Mouse (Mus musculus): ENCODE measurements at regions not wholly inside any gene's neighbourhood (a gene's known extent, or its start where the extent isn't known, plus 50 kb on each side); places are given as distances from the start of the nearest gene placed in this dataset.

DNA sequence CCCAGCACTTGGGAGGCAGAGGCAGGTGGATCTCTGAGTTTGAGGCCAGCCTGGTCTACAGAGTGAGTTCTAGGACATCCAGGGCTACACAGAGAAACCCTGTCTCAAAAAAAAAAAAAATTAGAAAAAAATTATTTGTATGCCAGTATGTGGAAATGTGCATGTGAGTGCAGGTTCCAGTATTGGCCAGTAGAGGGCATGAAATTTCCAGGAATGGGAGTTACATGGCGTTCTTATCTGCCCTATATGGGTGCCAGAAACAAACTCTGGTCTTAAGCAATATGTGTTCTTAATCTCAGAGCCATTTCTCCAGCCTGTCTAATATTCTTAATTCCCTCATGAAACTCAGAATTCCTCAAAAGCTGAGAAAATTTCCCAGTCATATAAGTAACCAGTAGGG is 113.7 kb upstream of the Pard3b start:
- 89% methylated on average over 1 of the region's 1 CpGs for WGBS
- Histone ChIP-seq H3K4me3 (replicated peaks; ENCODE audit: low read length) (no peak overlapping the region), H3K27ac (no peak overlapping the region), H3K4me2 (replicated peaks) (no peak overlapping the region), H3K4me1 (replicated peaks; ENCODE audit: control insufficient read depth, insufficient read depth, low read length) (peaks cover 4% of the 10 kb centered on the region), H3K27me3 (ENCODE audit: control insufficient read depth, insufficient read depth, low read length) (no peaks in the 10 kb centered on the region), H3K36me3 (replicated peaks; ENCODE audit: control insufficient read depth, insufficient read depth) (no peaks in the 10 kb centered on the region), H3K9me3 (ENCODE audit: control insufficient read depth, low read length) (no peaks in the 10 kb centered on the region), H3K9ac (no peak overlapping the region)
- no peak for ATAC-seq (ENCODE audit: low FRiP score)
- no peak for DNase-seq (ENCODE audit: low spot score)

DNA sequence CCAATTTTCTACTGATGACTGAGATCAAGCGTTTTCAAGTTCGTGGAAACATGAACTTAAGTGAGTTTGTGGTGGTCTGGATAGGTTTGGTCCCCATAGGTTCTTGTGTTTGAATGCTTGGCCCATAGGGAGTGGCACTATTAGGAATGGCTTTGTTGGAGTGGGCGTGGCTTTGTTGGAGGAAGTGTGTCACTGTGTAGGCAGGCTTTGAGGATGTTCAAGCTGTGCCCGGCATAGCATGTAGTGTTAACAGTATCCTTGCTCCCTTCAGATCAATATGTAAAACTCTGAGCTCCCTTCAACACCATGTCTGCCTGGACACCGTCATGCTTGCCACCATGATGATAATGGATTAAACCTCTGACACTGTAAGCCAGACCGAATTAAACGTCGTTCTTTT is 112.7 kb upstream of the Pard3b start:
- Histone ChIP-seq H3K4me2 (replicated peaks) (no peak overlapping the region), H3K4me3 (replicated peaks; ENCODE audit: low read length) (no peak overlapping the region), H3K27ac (no peak overlapping the region), H3K9me3 (ENCODE audit: control insufficient read depth, low read length) (no peaks in the 10 kb centered on the region), H3K27me3 (ENCODE audit: control insufficient read depth, insufficient read depth, low read length) (no peaks in the 10 kb centered on the region), H3K4me1 (replicated peaks; ENCODE audit: control insufficient read depth, insufficient read depth, low read length) (peaks cover 12% of the 10 kb centered on the region), H3K9ac (no peak overlapping the region), H3K36me3 (replicated peaks; ENCODE audit: control insufficient read depth, insufficient read depth) (no peaks in the 10 kb centered on the region)
- ATAC-seq (ENCODE audit: low FRiP score), result no peak
- WGBS, result 87% methylated on average over 8 of the region's 8 CpGs
- DNase-seq (ENCODE audit: low spot score), result no peak

DNA sequence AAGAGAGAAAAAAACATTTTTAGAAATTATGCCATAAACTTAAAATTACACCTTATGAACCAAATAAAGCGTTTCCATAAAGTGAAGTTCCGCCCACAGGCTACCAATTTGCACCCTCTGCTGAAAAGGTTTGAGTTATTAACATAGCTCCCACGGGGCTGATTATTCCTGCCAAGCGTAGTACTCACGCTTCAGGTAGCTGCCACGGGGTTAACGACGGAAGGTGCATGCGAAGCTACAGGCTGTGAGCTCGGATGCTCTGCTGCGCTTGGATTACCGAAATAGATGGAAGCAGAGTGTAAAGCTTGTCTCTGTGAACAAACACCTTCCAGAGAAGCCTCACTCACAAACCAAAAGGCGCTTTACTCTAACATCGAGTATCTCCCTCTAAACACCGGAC is 109.9 kb upstream of the Pard3b start:
- no peak overlapping the region for H3K27ac ChIP-seq
- H3K4me3 ChIP-seq (replicated peaks; ENCODE audit: low read length), result no peak overlapping the region
- no peaks in the 10 kb centered on the region for H3K36me3 ChIP-seq (replicated peaks; ENCODE audit: control insufficient read depth, insufficient read depth)
- H3K4me2 ChIP-seq (replicated peaks), result no peak overlapping the region
- H3K27me3 ChIP-seq (ENCODE audit: control insufficient read depth, insufficient read depth, low read length), result no peaks in the 10 kb centered on the region
- H3K4me1 ChIP-seq (replicated peaks; ENCODE audit: control insufficient read depth, insufficient read depth, low read length), result peaks cover 24% of the 10 kb centered on the region
- ATAC-seq (ENCODE audit: low FRiP score) (no peak), DNase-seq (ENCODE audit: low spot score) (no peak)
- H3K9ac ChIP-seq, result no peak overlapping the region
- 72% methylated on average over 15 of the region's 15 CpGs for WGBS
- no peaks in the 10 kb centered on the region for H3K9me3 ChIP-seq (ENCODE audit: control insufficient read depth, low read length)

DNA sequence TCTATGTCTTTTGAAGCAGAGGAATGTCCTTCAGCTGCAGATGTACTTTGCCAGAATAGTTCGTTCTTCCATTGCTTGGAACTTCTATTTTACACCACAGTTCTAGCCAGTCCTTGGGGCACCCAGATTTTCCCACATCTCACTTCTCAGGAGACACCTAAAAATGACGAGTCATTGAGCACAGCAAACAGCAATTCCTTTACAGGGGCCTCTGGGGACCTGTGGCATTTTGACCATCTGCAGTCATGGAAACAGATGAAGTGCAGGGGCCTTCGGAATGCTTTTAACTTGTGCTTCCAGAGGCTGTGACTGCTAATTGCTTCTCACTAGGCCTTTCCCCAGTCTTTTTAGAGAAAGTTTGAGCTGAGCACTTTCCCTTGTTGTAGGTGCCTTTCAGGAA is 108.5 kb upstream of the Pard3b start:
- H3K4me1 ChIP-seq (replicated peaks; ENCODE audit: control insufficient read depth, insufficient read depth, low read length), result peaks cover 24% of the 10 kb centered on the region
- H3K4me2 ChIP-seq (replicated peaks), result no peak overlapping the region
- H3K9ac ChIP-seq, result no peak overlapping the region
- no peaks in the 10 kb centered on the region for H3K36me3 ChIP-seq (replicated peaks; ENCODE audit: control insufficient read depth, insufficient read depth)
- DNase-seq (ENCODE audit: low spot score) (peak; percentile 36), ATAC-seq (ENCODE audit: low FRiP score) (no peak)
- H3K4me3 ChIP-seq (replicated peaks; ENCODE audit: low read length), result no peak overlapping the region
- peak overlapping the region; percentile 63 for H3K27ac ChIP-seq
- WGBS, result 13% methylated on average over 3 of the region's 3 CpGs
- H3K27me3 ChIP-seq (ENCODE audit: control insufficient read depth, insufficient read depth, low read length), result no peaks in the 10 kb centered on the region
- no peaks in the 10 kb centered on the region for H3K9me3 ChIP-seq (ENCODE audit: control insufficient read depth, low read length)

DNA sequence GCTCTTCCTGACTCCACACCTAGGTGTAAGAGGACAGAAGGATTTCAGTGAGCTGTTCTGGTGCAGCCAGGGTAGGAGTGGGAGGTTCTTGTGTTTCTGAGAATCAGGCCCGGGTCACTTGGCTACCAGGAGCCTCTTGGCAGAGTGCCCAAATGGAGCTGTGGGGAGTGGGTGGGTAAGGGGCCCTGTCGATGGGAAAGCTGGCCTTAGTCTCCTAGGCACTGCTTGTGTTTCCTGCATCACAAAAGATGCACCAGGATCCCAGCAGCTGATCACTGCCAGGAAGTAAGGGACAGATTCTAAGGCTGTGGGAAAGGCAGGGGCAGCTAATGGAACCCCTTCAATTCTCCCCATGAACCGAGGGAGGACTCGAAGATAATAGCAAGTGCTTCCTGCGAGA is 107.1 kb upstream of the Pard3b start:
- H3K4me3 ChIP-seq (replicated peaks; ENCODE audit: low read length), result no peak overlapping the region
- peaks cover 24% of the 10 kb centered on the region for H3K4me1 ChIP-seq (replicated peaks; ENCODE audit: control insufficient read depth, insufficient read depth, low read length)
- peak; percentile 83 for ATAC-seq (ENCODE audit: low FRiP score)
- WGBS, result 23% methylated on average over 5 of the region's 5 CpGs
- peak; percentile 60 for DNase-seq (ENCODE audit: low spot score)
- H3K4me2 ChIP-seq (replicated peaks), result no peak overlapping the region
- H3K36me3 ChIP-seq (replicated peaks; ENCODE audit: control insufficient read depth, insufficient read depth), result no peaks in the 10 kb centered on the region
- H3K27me3 ChIP-seq (ENCODE audit: control insufficient read depth, insufficient read depth, low read length), result no peaks in the 10 kb centered on the region
- 0 out of 2 replicates have a peak overlapping the region, but pooled peaks have one; percentile 18 for H3K27ac ChIP-seq
- H3K9me3 ChIP-seq (ENCODE audit: control insufficient read depth, low read length), result no peaks in the 10 kb centered on the region
- no peak overlapping the region for H3K9ac ChIP-seq

DNA sequence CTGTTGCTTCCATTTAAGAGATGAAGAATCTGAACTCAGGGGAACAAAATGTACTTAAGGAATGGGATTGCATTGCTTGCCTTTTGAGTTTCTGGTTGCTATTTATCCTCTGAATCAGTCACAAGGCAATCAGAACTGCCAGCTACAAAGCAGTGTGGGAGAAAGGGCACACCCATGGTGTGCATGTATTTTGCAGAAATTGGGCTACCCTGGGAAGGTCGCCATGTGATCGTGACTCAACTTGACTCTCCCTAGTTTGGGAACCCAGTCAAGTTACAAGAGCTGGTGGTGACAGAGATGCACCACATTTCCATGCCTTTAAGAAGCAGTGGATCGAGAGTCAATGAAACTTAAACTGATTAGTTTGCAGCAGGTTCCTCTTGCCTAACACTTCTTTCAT is 98.5 kb upstream of the Pard3b start:
- ATAC-seq (ENCODE audit: low FRiP score), result no peak
- H3K4me1 ChIP-seq (replicated peaks; ENCODE audit: control insufficient read depth, insufficient read depth, low read length), result no peaks in the 10 kb centered on the region
- H3K4me2 ChIP-seq (replicated peaks), result no peak overlapping the region
- no peak overlapping the region for H3K9ac ChIP-seq
- DNase-seq (ENCODE audit: low spot score), result no peak
- no peaks in the 10 kb centered on the region for H3K9me3 ChIP-seq (ENCODE audit: control insufficient read depth, low read length)
- no peaks in the 10 kb centered on the region for H3K27me3 ChIP-seq (ENCODE audit: control insufficient read depth, insufficient read depth, low read length)
- H3K4me3 ChIP-seq (replicated peaks; ENCODE audit: low read length), result no peak overlapping the region
- 90% methylated on average over 3 of the region's 3 CpGs for WGBS
- H3K27ac ChIP-seq, result no peak overlapping the region
- H3K36me3 ChIP-seq (replicated peaks; ENCODE audit: control insufficient read depth, insufficient read depth), result no peaks in the 10 kb centered on the region

DNA sequence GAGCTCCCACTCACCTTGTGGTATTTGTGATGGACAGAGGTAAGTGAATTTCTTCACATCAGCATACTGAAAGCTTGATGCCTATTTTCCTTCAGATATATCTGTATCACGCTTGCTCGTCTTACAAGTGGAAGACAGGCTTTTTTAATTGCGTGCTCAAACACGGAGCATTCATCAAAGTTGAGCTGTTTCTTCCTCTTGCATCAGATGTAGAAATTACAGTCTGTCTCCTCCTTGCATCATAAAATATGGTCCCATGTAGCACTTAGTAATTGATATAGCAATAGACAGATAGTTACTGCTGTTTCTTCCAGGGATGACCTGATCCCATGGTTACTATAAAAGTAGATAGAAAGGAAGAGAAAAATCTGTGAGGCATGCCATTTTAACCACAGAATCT is 97.5 kb upstream of the Pard3b start:
- no peak overlapping the region for H3K9ac ChIP-seq
- no peak overlapping the region for H3K4me2 ChIP-seq (replicated peaks)
- WGBS, result 90% methylated on average over 4 of the region's 4 CpGs
- DNase-seq (ENCODE audit: low spot score) (no peak), ATAC-seq (ENCODE audit: low FRiP score) (no peak)
- no peaks in the 10 kb centered on the region for H3K9me3 ChIP-seq (ENCODE audit: control insufficient read depth, low read length)
- no peaks in the 10 kb centered on the region for H3K36me3 ChIP-seq (replicated peaks; ENCODE audit: control insufficient read depth, insufficient read depth)
- H3K27ac ChIP-seq, result no peak overlapping the region
- no peaks in the 10 kb centered on the region for H3K4me1 ChIP-seq (replicated peaks; ENCODE audit: control insufficient read depth, insufficient read depth, low read length)
- no peaks in the 10 kb centered on the region for H3K27me3 ChIP-seq (ENCODE audit: control insufficient read depth, insufficient read depth, low read length)
- H3K4me3 ChIP-seq (replicated peaks; ENCODE audit: low read length), result no peak overlapping the region

DNA sequence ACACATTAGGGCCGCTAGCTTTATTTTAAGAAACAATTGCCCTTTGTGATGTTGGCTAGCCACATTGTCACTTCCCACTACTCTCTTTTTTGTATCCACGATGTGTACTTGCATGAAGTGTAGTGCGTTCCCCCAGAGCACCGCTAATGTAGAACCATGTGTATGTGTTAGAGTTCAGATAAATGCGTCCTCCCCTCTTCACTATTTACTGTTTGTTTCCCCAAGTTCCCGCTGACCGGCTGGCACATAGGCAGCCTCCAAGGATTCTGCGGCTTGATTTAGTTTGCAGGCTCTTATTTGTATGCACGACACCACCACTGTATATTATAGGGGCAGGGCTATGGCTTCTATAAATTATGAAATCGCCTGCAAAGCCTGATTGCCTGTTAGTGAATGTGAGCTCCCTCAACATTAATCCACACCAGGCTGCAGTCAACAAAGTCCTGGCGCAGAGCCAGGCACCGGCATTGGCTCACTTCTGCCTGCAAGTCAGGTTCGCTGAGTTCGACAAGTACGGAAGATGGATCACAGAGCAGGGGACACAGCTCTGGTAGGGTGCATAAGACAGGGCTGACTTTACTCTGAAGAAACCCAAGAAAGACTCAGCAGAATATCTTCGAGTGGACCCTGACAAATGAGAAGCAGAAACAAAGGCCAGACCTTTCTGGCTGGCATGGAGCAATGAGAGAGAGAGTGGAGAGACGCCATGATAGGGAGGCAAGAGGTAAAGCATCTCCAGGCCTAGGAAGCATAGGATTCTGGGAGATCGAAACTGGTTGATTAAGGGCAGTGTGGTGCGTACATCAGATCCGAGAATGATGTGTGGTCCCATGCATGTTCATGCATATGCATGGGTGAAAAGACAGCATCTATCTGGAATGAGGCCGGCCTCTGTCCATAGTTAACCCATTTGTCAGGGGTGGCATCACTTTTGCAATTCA is 85.8 kb upstream of the Pard3b start:
- Histone ChIP-seq H3K27ac (peak overlapping the region; percentile 22), H3K4me3 (replicated peaks; ENCODE audit: low read length) (no peak overlapping the region), H3K9ac (no peak overlapping the region), H3K9me3 (ENCODE audit: control insufficient read depth, low read length) (no peaks in the 10 kb centered on the region), H3K4me2 (replicated peaks) (peak overlapping the region; percentile 17; the same call in 1 of the 2 replicates), H3K36me3 (replicated peaks; ENCODE audit: control insufficient read depth, insufficient read depth) (no peaks in the 10 kb centered on the region), H3K27me3 (ENCODE audit: control insufficient read depth, insufficient read depth, low read length) (no peaks in the 10 kb centered on the region), H3K4me1 (replicated peaks; ENCODE audit: control insufficient read depth, insufficient read depth, low read length) (0 out of 2 replicates have a peak, but pooled peaks cover 4% of the 10 kb centered on the region)
- ATAC-seq (ENCODE audit: low FRiP score) (peak; percentile 73; the same call in 1 of the 2 replicates), DNase-seq (ENCODE audit: low spot score) (peak; percentile 77)
- WGBS, result 47% methylated on average over 21 of the region's 21 CpGs

DNA sequence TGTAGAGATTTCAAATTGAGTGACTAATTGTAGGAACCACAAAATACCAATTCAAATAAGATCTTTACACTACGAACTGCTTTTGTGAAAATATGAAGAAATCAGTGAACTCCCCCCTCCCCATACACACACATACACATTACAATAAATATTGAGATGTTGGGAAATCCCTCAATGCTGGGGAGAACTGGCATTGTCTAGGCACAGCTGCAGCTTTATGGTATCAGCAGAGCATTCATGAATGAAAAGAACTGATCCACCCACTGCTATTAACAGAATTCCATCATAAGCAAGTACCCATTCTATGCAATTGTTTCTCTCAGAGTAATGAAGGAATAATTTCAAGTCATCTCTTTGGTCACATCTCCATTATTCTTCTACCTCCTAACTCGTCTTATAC is 79.1 kb upstream of the Pard3b start:
- 65% methylated on average over 2 of the region's 2 CpGs for WGBS
- Histone ChIP-seq H3K9ac (no peak overlapping the region), H3K4me1 (replicated peaks; ENCODE audit: control insufficient read depth, insufficient read depth, low read length) (no peaks in the 10 kb centered on the region), H3K36me3 (replicated peaks; ENCODE audit: control insufficient read depth, insufficient read depth) (no peaks in the 10 kb centered on the region), H3K4me2 (replicated peaks) (no peak overlapping the region), H3K27ac (no peak overlapping the region), H3K9me3 (ENCODE audit: control insufficient read depth, low read length) (no peaks in the 10 kb centered on the region), H3K27me3 (ENCODE audit: control insufficient read depth, insufficient read depth, low read length) (no peaks in the 10 kb centered on the region), H3K4me3 (replicated peaks; ENCODE audit: low read length) (no peak overlapping the region)
- ATAC-seq (ENCODE audit: low FRiP score) (no peak), DNase-seq (ENCODE audit: low spot score) (no peak)

Measured in hindbrain, embryonic 14.5 days (tissue).